ENCODE assay signal across 8 mouse cellular contexts in the genomic region with DNA sequence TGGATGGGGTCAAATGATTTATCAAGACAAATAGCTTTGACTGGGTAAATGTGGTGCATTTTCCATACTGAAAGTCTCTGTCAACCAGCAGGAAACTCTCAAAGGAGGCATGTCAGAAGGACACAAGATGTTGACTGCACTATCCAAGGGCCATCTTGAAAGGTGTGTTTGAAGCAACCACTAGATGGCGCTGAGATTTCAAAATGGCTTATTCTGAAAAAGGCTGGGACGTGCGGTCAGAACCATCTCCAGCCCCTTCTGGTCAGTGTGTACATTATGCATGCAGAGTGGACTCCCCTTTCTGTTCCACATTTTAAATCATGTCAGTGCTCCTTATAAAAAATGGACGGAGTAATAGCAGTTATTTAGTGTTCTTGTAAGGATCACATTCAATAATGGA.
DNase-seq lines count a peak whose midpoint lies in the region; ATAC-seq and TF ChIP-seq lines count a peak whose summit lies in the region.

No protein-coding gene starts in this region.

- 7% methylated on average over 4 of the region's 4 CpGs for WGBS in intestine, embryonic 14.5 days
- 8% methylated on average over 4 of the region's 4 CpGs for WGBS in intestine, embryonic 15.5 days
- 9% methylated on average over 4 of the region's 4 CpGs for WGBS in embryonic facial prominence, embryonic 11.5 days
- WGBS in kidney, embryonic 16.5 days: 7% methylated on average over 4 of the region's 4 CpGs
- WGBS in liver, adult 2 months: 9% methylated on average over 4 of the region's 4 CpGs

- H3K27me3 ChIP-seq in intestine, embryonic 14.5 days (replicated peaks; ENCODE audit: control insufficient read depth, insufficient read depth, low read length): no peaks in the 10 kb centered on the region
- H3K27me3 ChIP-seq in intestine, embryonic 15.5 days (replicated peaks): no peaks in the 10 kb centered on the region
- no peaks in the 10 kb centered on the region for H3K27me3 ChIP-seq in embryonic facial prominence, embryonic 11.5 days (ENCODE audit: control insufficient read depth, insufficient read depth, low read length)
- no peaks in the 10 kb centered on the region for H3K27me3 ChIP-seq in kidney, embryonic 16.5 days (ENCODE audit: insufficient read depth, low read length)
- no peaks in the 10 kb centered on the region for H3K27me3 ChIP-seq in liver, adult 2 months (ENCODE audit: control insufficient read depth, insufficient read depth, low read length)

- TF ChIP-seq POLR2A in liver, adult 2 months (IDR thresholded peaks at IDR 0.05; ENCODE audit: extremely low read depth, insufficient read depth, low read length): no peak

- no peak overlapping the region for H3K4me3 ChIP-seq in intestine, embryonic 14.5 days (ENCODE audit: low read depth, low read length)
- H3K4me3 ChIP-seq in intestine, embryonic 15.5 days (replicated peaks): no peak overlapping the region
- H3K4me3 ChIP-seq in embryonic facial prominence, embryonic 11.5 days (ENCODE audit: low read depth, low read length): no peak overlapping the region
- no peak overlapping the region for H3K4me3 ChIP-seq in kidney, embryonic 16.5 days (ENCODE audit: low read length)
- H3K4me3 ChIP-seq in liver, adult 2 months (ENCODE audit: insufficient read depth, low read depth, low read length): no peak overlapping the region

- H3K9me3 ChIP-seq in intestine, embryonic 14.5 days (ENCODE audit: control insufficient read depth, low read length): no peaks in the 10 kb centered on the region
- no peaks in the 10 kb centered on the region for H3K9me3 ChIP-seq in intestine, embryonic 15.5 days
- H3K9me3 ChIP-seq in embryonic facial prominence, embryonic 11.5 days (replicated peaks; ENCODE audit: control insufficient read depth, low read length): no peaks in the 10 kb centered on the region
- H3K9me3 ChIP-seq in kidney, embryonic 16.5 days (ENCODE audit: low read length): no peaks in the 10 kb centered on the region

- no peaks in the 10 kb centered on the region for H3K4me1 ChIP-seq in intestine, embryonic 14.5 days (replicated peaks; ENCODE audit: control insufficient read depth, insufficient read depth, low read length)
- no peaks in the 10 kb centered on the region for H3K4me1 ChIP-seq in intestine, embryonic 15.5 days (replicated peaks)
- H3K4me1 ChIP-seq in embryonic facial prominence, embryonic 11.5 days (ENCODE audit: control insufficient read depth, insufficient read depth, low read length): no peaks in the 10 kb centered on the region
- no peaks in the 10 kb centered on the region for H3K4me1 ChIP-seq in kidney, embryonic 16.5 days (ENCODE audit: insufficient read depth, low read length)
- no peaks in the 10 kb centered on the region for H3K4me1 ChIP-seq in liver, adult 2 months (ENCODE audit: control insufficient read depth, insufficient read depth, low read length)

- peak; percentile 58 for DNase-seq in intestine, embryonic 14.5 days (ENCODE audit: low spot score)
- DNase-seq in R1 (ENCODE audit: low read depth, low spot score): peak; percentile 67
- peak; percentile 86 for DNase-seq in embryonic facial prominence, embryonic 11.5 days (ENCODE audit: low spot score)
- peak; percentile 23 for DNase-seq in liver, adult 2 months (ENCODE audit: extremely low read depth, low read depth, low spot score)
- peak; percentile 7 for DNase-seq in right cerebral cortex, postnatal 4 days

- H3K36me3 ChIP-seq in intestine, embryonic 14.5 days (ENCODE audit: control insufficient read depth, insufficient read depth, low read length): no peaks in the 10 kb centered on the region
- no peaks in the 10 kb centered on the region for H3K36me3 ChIP-seq in intestine, embryonic 15.5 days
- H3K36me3 ChIP-seq in embryonic facial prominence, embryonic 11.5 days (replicated peaks; ENCODE audit: control insufficient read depth, insufficient read depth, low read depth, low read length): no peaks in the 10 kb centered on the region
- H3K36me3 ChIP-seq in kidney, embryonic 16.5 days (ENCODE audit: insufficient read depth, low read length): no peaks in the 10 kb centered on the region
- H3K36me3 ChIP-seq in liver, adult 2 months (ENCODE audit: control insufficient read depth, insufficient read depth, low read length): no peaks in the 10 kb centered on the region

- no peak overlapping the region for H3K27ac ChIP-seq in intestine, embryonic 14.5 days (ENCODE audit: low read depth)
- no peak overlapping the region for H3K27ac ChIP-seq in intestine, embryonic 15.5 days
- H3K27ac ChIP-seq in embryonic facial prominence, embryonic 11.5 days (replicated peaks; ENCODE audit: low read depth, low read length): no peak overlapping the region
- H3K27ac ChIP-seq in kidney, embryonic 16.5 days (ENCODE audit: low read length): no peak overlapping the region
- no peak overlapping the region for H3K27ac ChIP-seq in liver, adult 2 months (replicated peaks; ENCODE audit: insufficient read depth, low read depth, low read length)

- ATAC-seq in intestine, embryonic 14.5 days (replicated peaks; ENCODE audit: low FRiP score, low TSS enrichment, low read depth): no peak
- no peak for ATAC-seq in intestine, embryonic 15.5 days
- peak; percentile 56 for ATAC-seq in embryonic facial prominence, embryonic 11.5 days (replicated peaks; ENCODE audit: insufficient number of reproducible peaks, low FRiP score, low TSS enrichment, low read depth)
- peak; percentile 91 for ATAC-seq in kidney, embryonic 16.5 days (ENCODE audit: low FRiP score, low TSS enrichment)
- no peak for ATAC-seq in inflammation-experienced regulatory T-cells, adult 6 months

- H3K79me2 ChIP-seq in liver, adult 2 months (ENCODE audit: control insufficient read depth, insufficient read depth, low read length): no peaks in the 10 kb centered on the region

- H3K9ac ChIP-seq in intestine, embryonic 14.5 days (ENCODE audit: low read length): no peak overlapping the region
- no peak overlapping the region for H3K9ac ChIP-seq in intestine, embryonic 15.5 days
- no peak overlapping the region for H3K9ac ChIP-seq in embryonic facial prominence, embryonic 11.5 days (replicated peaks; ENCODE audit: low read length)
- no peak overlapping the region for H3K9ac ChIP-seq in kidney, embryonic 16.5 days (replicated peaks; ENCODE audit: low read length)
- H3K9ac ChIP-seq in liver, adult 2 months (ENCODE audit: low read depth, low read length): no peak overlapping the region

- H3K4me2 ChIP-seq in intestine, embryonic 14.5 days (ENCODE audit: low read length): no peak overlapping the region
- H3K4me2 ChIP-seq in intestine, embryonic 15.5 days (replicated peaks): no peak overlapping the region
- H3K4me2 ChIP-seq in embryonic facial prominence, embryonic 11.5 days (ENCODE audit: low read depth, low read length): no peak overlapping the region
- H3K4me2 ChIP-seq in kidney, embryonic 16.5 days (replicated peaks; ENCODE audit: low read depth, low read length): no peak overlapping the region

- TF ChIP-seq CTCF in liver, adult 2 months (IDR thresholded peaks at IDR 0.05; ENCODE audit: low read depth, low read length): peak; percentile 37; the same call in 1 of the 2 replicates

Comparison
In these comparisons a context has a peak if more than half of its experiments do, and no peak if none do; other contexts are left out.
1. ATAC-seq: peak in embryonic facial prominence, embryonic 11.5 days (single experiment) and kidney, embryonic 16.5 days (single experiment); none in intestine, embryonic 14.5 days (single experiment), intestine, embryonic 15.5 days (single experiment) and inflammation-experienced regulatory T-cells, adult 6 months (single experiment).
2. DNase-seq: peak in every context shown above with its lines; median percentile 86 in embryonic facial prominence, embryonic 11.5 days; 67 in R1; 58 in intestine, embryonic 14.5 days; 23 in liver, adult 2 months; 7 in right cerebral cortex, postnatal 4 days.